Mouse (Mus musculus) megakaryocyte progenitor cell, adult 5-6 weeks (primary cell): ENCODE measurements around the gene Spin2e. TPM values are rescaled to one million over a fixed set of nuclear protein-coding genes. Genes with fewer than 3 reads are reported as not detected.
"Not testable (repeated sequence)": the region's sequence is repeated elsewhere in the genome, so short reads cannot be mapped to it uniquely, and the experiment has no call there.

ENCODE experiments used
- ATAC-seq: replicated peaks from 2 replicates; pipeline ENCODE4 v1.8.0; 2016; ENCODE audit warnings: mild to moderate bottlenecking, moderate TSS enrichment, inconsistent platforms; ENCODE audit not compliant: poor library complexity
- total RNA-seq, 2 experiments: library from RNA; stranded (forward) in 1 of 2; stranded (reverse) in 1 of 2; fragments of 157-497, 149-512 nt in 1 of 2; fragments of 200-1000 nt in 1 of 2; gene quantifications; 2 replicates each; pipeline versions ENCODE4 v1.2.3 to v1.2.4; 2015 to 2017

The Spin2e gene
- not detected in 2 replicates for total RNA-seq (2015)
- total RNA-seq (2017): not detected in 2 replicates

- not testable (repeated sequence) for ATAC-seq
Measured at GRCm38 (mm10) chrX:31618820-31619219, at the start of gene Spin2e. Gene Spin2e (minus strand): TSS chrX:31618920.

- ATAC-seq: not testable (repeated sequence)
Measured at GRCm38 (mm10) chrX:31574183-31574582, 44.5 kb downstream of the Spin2e start, which contains the start of gene Gm21883. Gene Gm21883 (minus strand): TSS chrX:31574283.

Other genes starting within 250 kb of the Spin2e start
- not detected in 2 replicates for gene Btbd35f19, start 235.0 kb downstream of the Spin2e start, total RNA-seq (2015)
- gene Btbd35f19, start 235.0 kb downstream of the Spin2e start, total RNA-seq (2017): not detected in 2 replicates
- gene Gm21883, start 44.6 kb downstream of the Spin2e start, total RNA-seq (2015): not detected in 2 replicates
- gene Gm21883, start 44.6 kb downstream of the Spin2e start, total RNA-seq (2017): not detected in 2 replicates
- gene Btbd35f25, start 98.2 kb upstream of the Spin2e start, total RNA-seq (2015): not detected in 2 replicates
- not detected in 2 replicates for gene Btbd35f25, start 98.2 kb upstream of the Spin2e start, total RNA-seq (2017)